Mouse (Mus musculus) heart, embryonic 15.5 days (tissue): ENCODE data around the gene Sec14l2. TPM values are rescaled to one million over a fixed set of nuclear protein-coding genes. Genes with fewer than 3 reads are reported as not detected.

ENCODE experiments used
- ATAC-seq: fragments of 200-750 bp; cut with Nextera tagmentation; replicated peaks from 2 replicates; pipeline ENCODE4 v1.8.0; 2017; ENCODE audit warnings: low read depth, moderate TSS enrichment; ENCODE audit not compliant: insufficient number of reproducible peaks, insufficient read depth, low FRiP score
- H3K27ac ChIP-seq: fragments of 300-500 bp; sonication (generic); 2 replicates; pipeline ENCODE4 v1.5.1; 2015; ENCODE audit warnings: mild to moderate bottlenecking, inconsistent platforms
- H3K27me3 ChIP-seq: fragments of 300-500 bp; sonication (generic); 2 replicates; pipeline ENCODE4 v1.6.1; 2015; ENCODE audit warnings: inconsistent platforms
- H3K36me3 ChIP-seq: fragments of 300-500 bp; sonication (generic); 2 replicates; pipeline ENCODE4 v1.6.1; 2015; ENCODE audit warnings: mild to moderate bottlenecking, inconsistent platforms
- H3K4me1 ChIP-seq: fragments of 300-500 bp; sonication (generic); replicated peaks from 2 replicates; pipeline ENCODE4 v1.6.1; 2015; ENCODE audit warnings: inconsistent platforms
- H3K4me2 ChIP-seq: fragments of 300-500 bp; sonication (generic); 2 replicates; pipeline ENCODE4 v1.6.1; 2015; ENCODE audit warnings: inconsistent platforms, mild to moderate bottlenecking, moderate library complexity
- H3K4me3 ChIP-seq: fragments of 300-500 bp; sonication (generic); 2 replicates; pipeline ENCODE4 v1.5.1; 2015; ENCODE audit warnings: mild to moderate bottlenecking, inconsistent platforms
- H3K9ac ChIP-seq: fragments of 300-500 bp; sonication (generic); 2 replicates; pipeline ENCODE4 v1.6.1; 2015; ENCODE audit warnings: mild to moderate bottlenecking, inconsistent platforms
- H3K9me3 ChIP-seq: fragments of 300-500 bp; sonication (generic); replicated peaks from 2 replicates; pipeline ENCODE4 v1.6.1; 2016; ENCODE audit warnings: inconsistent platforms
- WGBS: fragments of 180-500 bp; shearing (Covaris S2); methylation state at CpG from one replicate; pipeline ENCODE4 v1.1.7; 2015; ENCODE audit warnings: mixed read lengths; 5-methylcytosine and 5-hydroxymethylcytosine counted together
- polyA plus RNA-seq: library from polyadenylated mRNA; unstranded; fragments of >200 nt; fragmentation: Nextera tagmentation; extraction: Ambion mirVana; gene quantifications from 2 replicates; pipeline ENCODE4 v1.2.1, GENCODE M21; 2015

Sec14l2 gene
- polyA plus RNA-seq, 1 experiment from 2014 or later = 0.78 TPM

GRCm38 (mm10) chr11:4097091-4097621 lies 26.1 kb downstream of the Sec14l2 start:
- peak overlapping the region; percentile 75 for H3K9ac ChIP-seq
- peak overlapping the region; percentile 83 for H3K4me2 ChIP-seq
- 34% methylated on average over 10 of the region's 10 CpGs for WGBS

GRCm38 (mm10) chr11:4096054-4096984 lies 26.9 kb downstream of the Sec14l2 start:
- peak overlapping the region; percentile 68 for H3K4me3 ChIP-seq
- peak overlapping the region; percentile 92 for H3K27ac ChIP-seq
- peak overlapping the region; percentile 75 for H3K9ac ChIP-seq
- peaks cover 12% of the 10 kb centered on the region for H3K36me3 ChIP-seq
- 3% methylated on average over 45 of the region's 45 CpGs for WGBS
- ATAC-seq = peak; percentile 94
- H3K9me3 ChIP-seq = no peaks in the 10 kb centered on the region
- H3K4me1 ChIP-seq = peaks cover 30% of the 10 kb centered on the region
- no peaks in the 10 kb centered on the region for H3K27me3 ChIP-seq
- peak overlapping the region; percentile 83 for H3K4me2 ChIP-seq

More at GRCm38 (mm10) chr11:4097091-4097621, 26.1 kb downstream of the Sec14l2 start:
- H3K27ac ChIP-seq = peak overlapping the region; percentile 92
- ATAC-seq = no peak
- no peaks in the 10 kb centered on the region for H3K9me3 ChIP-seq
- H3K4me1 ChIP-seq = peaks cover 30% of the 10 kb centered on the region
- peaks cover 5% of the 10 kb centered on the region for H3K36me3 ChIP-seq
- peak overlapping the region; percentile 68 for H3K4me3 ChIP-seq
- no peaks in the 10 kb centered on the region for H3K27me3 ChIP-seq

GRCm38 (mm10) chr11:4095171-4096053 lies 27.8 kb downstream of the Sec14l2 start, which contains the start of gene Mtfp1:
Gene Mtfp1, minus strand, starts transcription at chr11:4095445.
- Histone ChIP-seq H3K9me3 (no peaks in the 10 kb centered on the region), H3K36me3 (peaks cover 20% of the 10 kb centered on the region), H3K9ac (peak within 1 kb of the TSS; percentile 59), H3K4me2 (peak within 1 kb of the TSS; percentile 83), H3K27me3 (no peaks in the 10 kb centered on the region), H3K27ac (peak within 1 kb of the TSS; percentile 92), H3K4me3 (peak within 1 kb of the TSS; percentile 68), H3K4me1 (peaks cover 30% of the 10 kb centered on the region)
- ATAC-seq = 0 out of 2 replicates have a peak, but pooled peaks have one; percentile 34
- 6% methylated on average over 34 of the region's 34 CpGs for WGBS

GRCm38 (mm10) chr11:4094378-4095170 lies 28.6 kb downstream of the Sec14l2 start:
- ATAC-seq = no peak
- peak overlapping the region; percentile 68 for H3K4me3 ChIP-seq
- no peaks in the 10 kb centered on the region for H3K27me3 ChIP-seq
- peaks cover 30% of the 10 kb centered on the region for H3K4me1 ChIP-seq
- WGBS = 8% methylated on average over 24 of the region's 24 CpGs
- no peaks in the 10 kb centered on the region for H3K9me3 ChIP-seq
- H3K36me3 ChIP-seq = peaks cover 20% of the 10 kb centered on the region
- H3K9ac ChIP-seq = peak overlapping the region; percentile 59
- peak overlapping the region; percentile 92 for H3K27ac ChIP-seq
- peak overlapping the region; percentile 83 for H3K4me2 ChIP-seq

- WGBS = 73% methylated on average over 18 of the region's 18 CpGs
Observed at GRCm38 (mm10) chr11:4093459-4094377, 29.5 kb downstream of the Sec14l2 start.

GRCm38 (mm10) chr11:4087267-4087666 lies 35.9 kb downstream of the Sec14l2 start:
- Histone ChIP-seq H3K4me1 (no peaks in the 10 kb centered on the region), H3K36me3 (peaks cover 17% of the 10 kb centered on the region), H3K27ac (no peak overlapping the region), H3K4me3 (no peak overlapping the region), H3K9me3 (no peaks in the 10 kb centered on the region), H3K9ac (no peak overlapping the region), H3K4me2 (no peak overlapping the region), H3K27me3 (no peaks in the 10 kb centered on the region; the same call in 1 of the 2 replicates)
- 49% methylated on average over 2 of the region's 2 CpGs for WGBS
- ATAC-seq = no peak

More at GRCm38 (mm10) chr11:4093459-4094377, 29.5 kb downstream of the Sec14l2 start:
- Histone ChIP-seq H3K27me3 (no peaks in the 10 kb centered on the region), H3K4me3 (peak overlapping the region; percentile 68), H3K27ac (no peak overlapping the region), H3K4me2 (peak overlapping the region; percentile 83), H3K9ac (no peak overlapping the region), H3K9me3 (no peaks in the 10 kb centered on the region), H3K36me3 (peaks cover 20% of the 10 kb centered on the region), H3K4me1 (peaks cover 30% of the 10 kb centered on the region)
- ATAC-seq = no peak

- no peak for ATAC-seq
- H3K27ac ChIP-seq = no peak overlapping the region
- H3K27me3 ChIP-seq = no peaks in the 10 kb centered on the region; the same call in 1 of the 2 replicates
- H3K9me3 ChIP-seq = no peaks in the 10 kb centered on the region
- H3K4me2 ChIP-seq = no peak overlapping the region
- H3K9ac ChIP-seq = no peak overlapping the region
- WGBS = 35% methylated on average over 1 of the region's 1 CpGs
- no peak overlapping the region for H3K4me3 ChIP-seq
- H3K4me1 ChIP-seq = no peaks in the 10 kb centered on the region
- H3K36me3 ChIP-seq = peaks cover 7% of the 10 kb centered on the region
Observed at GRCm38 (mm10) chr11:4086246-4086645, 37.0 kb downstream of the Sec14l2 start.

- Histone ChIP-seq H3K4me3 (no peak overlapping the region), H3K27me3 (no peaks in the 10 kb centered on the region; the same call in 1 of the 2 replicates), H3K4me1 (no peaks in the 10 kb centered on the region), H3K9ac (no peak overlapping the region), H3K4me2 (no peak overlapping the region), H3K36me3 (no peaks in the 10 kb centered on the region), H3K9me3 (no peaks in the 10 kb centered on the region), H3K27ac (no peak overlapping the region)
- 41% methylated on average over 5 of the region's 5 CpGs for WGBS
- no peak for ATAC-seq
Observed at GRCm38 (mm10) chr11:4083316-4084078, 39.7 kb downstream of the Sec14l2 start.

- no peak for ATAC-seq
- Histone ChIP-seq H3K36me3 (no peaks in the 10 kb centered on the region), H3K9me3 (no peaks in the 10 kb centered on the region), H3K27me3 (peaks cover under 1% of the 10 kb centered on the region), H3K9ac (no peak overlapping the region), H3K27ac (no peak overlapping the region), H3K4me1 (no peaks in the 10 kb centered on the region), H3K4me2 (no peak overlapping the region), H3K4me3 (no peak overlapping the region)
- 8% methylated on average over 4 of the region's 4 CpGs for WGBS
Observed at GRCm38 (mm10) chr11:4080219-4080618, 43.0 kb downstream of the Sec14l2 start.
